Mouse (Mus musculus) brain, embryonic 14.5 days (tissue): ENCODE measurements at regions not wholly inside any gene's neighbourhood (a gene's known extent, or its start where the extent isn't known, plus 50 kb on each side); places are given as distances from the start of the nearest gene placed in this dataset.

Experiments
- CTCF ChIP-seq: fragments of 200-500 bp; IDR thresholded peaks from 2 replicates; pipeline ENCODE4 v1.5.1; 2012; ENCODE audit warnings: inconsistent platforms, mild to moderate bottlenecking, moderate library complexity, borderline replicate concordance; ENCODE audit not compliant: insufficient read depth, insufficient read length; ENCODE audit errors: extremely low read depth
- POLR2A ChIP-seq: fragments of 200-500 bp; IDR thresholded peaks from 2 replicates; pipeline ENCODE4 v1.6.1; 2012; ENCODE audit warnings: mild to moderate bottlenecking, inconsistent platforms, borderline replicate concordance; ENCODE audit not compliant: poor library complexity, insufficient read depth, insufficient read length, severe bottlenecking; ENCODE audit errors: extremely low read depth

DNA sequence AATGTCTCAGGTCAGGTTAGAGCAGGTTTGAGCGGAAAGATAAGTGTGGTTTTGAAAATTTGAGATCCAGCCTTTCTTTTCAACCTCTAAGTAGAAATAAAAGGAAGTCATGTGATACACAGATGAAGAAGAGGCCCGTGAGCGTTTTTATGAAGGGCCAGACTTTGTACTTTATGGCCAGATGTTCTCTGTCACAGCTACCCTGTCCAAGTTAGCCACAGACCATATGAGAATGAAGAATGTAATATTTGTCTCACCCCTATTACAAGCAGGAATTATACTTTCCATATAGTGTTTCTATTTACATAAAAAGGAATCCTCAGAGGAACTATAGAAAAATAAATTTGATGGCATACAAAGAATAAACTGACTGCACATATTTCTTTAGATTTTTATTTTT, 114.9 kb upstream of the Ahr start:
- TF ChIP-seq CTCF (no peak), POLR2A (no peak)
